Mouse (Mus musculus): ENCODE measurements at regions not wholly inside any gene's neighbourhood (a gene's known extent, or its start where the extent isn't known, plus 50 kb on each side); places are given as distances from the start of the nearest gene placed in this dataset.

GRCm38 (mm10) chr4:10480936-10481335 is 393.4 kb upstream of the 2610301B20Rik start:
- ATAC-seq (replicated peaks; ENCODE audit: low FRiP score, low TSS enrichment, poor library complexity, severe bottlenecking): no peak

GRCm38 (mm10) chr4:10508163-10508821 is 366.0 kb upstream of the 2610301B20Rik start:
- ATAC-seq (replicated peaks; ENCODE audit: low FRiP score, low TSS enrichment, poor library complexity, severe bottlenecking): no peak

- ATAC-seq (replicated peaks; ENCODE audit: low FRiP score, low TSS enrichment, poor library complexity, severe bottlenecking): no peak
These were observed 364.3 kb upstream of the 2610301B20Rik start for GRCm38 (mm10) chr4:10510013-10510412.

DNA sequence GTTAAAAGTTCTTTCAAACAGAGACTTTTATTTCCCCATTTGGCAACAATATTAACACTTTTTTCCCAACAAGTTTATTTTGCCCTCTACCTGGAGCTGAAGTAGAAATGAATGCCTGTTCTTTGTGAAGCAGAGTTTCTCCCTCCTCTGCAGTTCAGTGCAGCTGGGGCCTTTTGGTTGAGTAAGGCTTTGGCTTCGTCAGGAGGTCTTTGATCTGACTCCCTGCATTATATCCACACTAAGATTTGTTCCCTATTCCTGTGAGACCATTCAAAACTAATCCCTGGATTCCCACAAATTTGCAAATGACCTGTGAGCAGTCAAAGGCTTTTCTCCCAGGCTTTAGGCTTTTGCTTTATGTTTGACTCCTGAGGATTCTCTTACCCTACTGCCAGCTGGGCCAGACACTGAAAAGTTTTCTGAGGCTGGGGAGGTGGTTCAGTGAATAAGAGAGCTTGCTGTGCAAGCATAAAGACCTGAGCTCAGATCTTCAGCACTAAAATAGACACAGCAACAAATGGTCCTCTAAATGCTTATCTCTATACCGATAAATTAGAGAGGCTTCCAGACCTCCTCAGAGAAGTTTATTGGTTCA is 323.5 kb upstream of the 2610301B20Rik start:
- ATAC-seq (replicated peaks; ENCODE audit: low FRiP score, low TSS enrichment, poor library complexity, severe bottlenecking): no peak

DNA sequence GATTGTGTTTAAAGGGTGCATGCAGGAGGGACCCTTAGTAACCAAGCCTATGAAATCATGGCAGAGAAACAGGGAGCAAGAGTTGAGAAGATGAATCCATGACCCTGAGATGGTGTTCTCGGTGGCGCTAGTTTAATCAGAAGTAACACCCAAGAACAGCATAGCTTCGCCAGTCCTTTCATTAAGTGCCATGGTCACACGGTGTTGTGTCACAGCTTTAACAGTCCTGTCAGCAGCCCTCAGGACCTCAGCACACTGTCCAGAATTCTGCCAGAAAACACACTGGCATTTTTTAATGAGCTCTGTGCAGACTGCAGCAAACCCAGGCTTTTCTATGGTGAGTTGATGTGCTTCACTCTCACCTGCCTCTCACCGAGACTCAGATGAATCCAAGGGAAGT is 320.6 kb upstream of the 2610301B20Rik start:
- no peak for ATAC-seq (replicated peaks; ENCODE audit: low FRiP score, low TSS enrichment, poor library complexity, severe bottlenecking)

DNA sequence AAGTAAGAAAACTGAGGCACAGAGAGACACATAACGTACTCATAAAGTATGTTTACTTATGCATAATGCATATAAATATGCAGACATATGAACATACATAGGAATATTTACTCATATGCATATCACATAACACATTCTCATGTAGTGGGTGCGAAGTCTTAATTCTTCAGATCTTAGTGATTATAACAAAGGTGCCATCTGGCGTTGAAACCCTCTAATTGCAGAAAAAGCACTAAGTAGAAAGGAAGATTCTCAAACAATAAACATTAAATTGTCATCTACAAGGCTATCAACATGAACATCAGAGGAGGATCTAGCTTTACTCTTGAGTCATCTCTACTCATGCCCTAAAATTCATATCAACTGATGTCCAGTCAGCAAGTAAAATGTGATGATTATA is 314.2 kb upstream of the 2610301B20Rik start:
- no peak for ATAC-seq (replicated peaks; ENCODE audit: low FRiP score, low TSS enrichment, poor library complexity, severe bottlenecking)

GRCm38 (mm10) chr4:10604513-10604912 is 269.8 kb upstream of the 2610301B20Rik start:
- ATAC-seq (replicated peaks; ENCODE audit: low FRiP score, low TSS enrichment, poor library complexity, severe bottlenecking): no peak

DNA sequence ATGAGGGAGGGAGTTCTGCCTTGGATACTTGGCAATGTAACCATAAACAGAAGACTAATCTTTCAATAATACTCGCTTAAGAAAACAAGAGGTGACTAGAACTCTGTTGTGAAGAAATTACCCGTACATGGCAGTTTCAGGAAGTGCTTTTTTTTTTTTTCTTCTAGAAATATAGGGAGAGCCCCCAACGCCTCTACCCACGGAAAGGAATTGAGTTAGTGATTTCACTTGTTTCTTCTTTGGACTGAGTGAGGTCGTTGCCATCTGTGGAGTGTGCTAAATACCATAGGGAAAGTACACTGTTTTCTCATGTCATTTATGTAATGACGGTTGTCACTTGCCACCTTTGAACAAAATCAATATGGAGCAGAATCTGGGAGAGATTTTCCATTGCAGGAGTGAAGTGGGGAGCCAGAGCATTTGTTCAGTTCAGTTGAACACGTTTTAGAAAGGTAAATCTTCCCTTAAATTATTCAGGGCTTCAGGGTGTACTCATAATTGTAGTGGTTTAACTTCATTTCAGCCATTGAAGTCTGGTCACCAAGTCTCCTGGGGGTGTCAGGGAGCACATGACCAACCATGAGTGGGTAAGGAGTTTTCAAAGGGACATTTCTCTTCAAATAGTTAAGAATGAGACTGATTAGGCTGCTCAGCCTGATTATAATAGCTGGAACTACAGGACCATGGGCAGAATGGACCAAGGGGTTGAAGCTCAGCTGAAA is 266.3 kb upstream of the 2610301B20Rik start:
- ATAC-seq (replicated peaks; ENCODE audit: low FRiP score, low TSS enrichment, poor library complexity, severe bottlenecking): no peak

DNA sequence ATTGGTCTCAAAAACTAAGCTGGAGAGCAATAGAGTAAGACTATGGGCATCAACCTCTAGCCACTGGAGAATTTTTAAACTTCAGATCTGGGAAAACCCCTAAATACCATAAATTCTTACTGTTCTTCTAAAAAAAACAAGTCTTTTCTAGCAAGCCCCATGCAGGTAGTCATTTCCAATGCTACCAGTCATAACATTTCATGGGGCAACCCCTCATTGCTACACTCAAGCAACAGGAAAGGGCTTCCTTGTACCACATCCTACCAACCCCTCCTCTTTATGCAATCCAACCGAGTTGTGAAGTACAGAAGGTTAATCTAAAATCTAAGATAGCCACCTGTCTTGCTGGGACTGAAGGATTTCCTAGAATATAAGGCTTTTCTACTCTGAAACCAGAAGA is 263.5 kb upstream of the 2610301B20Rik start:
- ATAC-seq (replicated peaks; ENCODE audit: low FRiP score, low TSS enrichment, poor library complexity, severe bottlenecking): no peak
